Mouse (Mus musculus) urinary bladder, postnatal 36 days (tissue): ENCODE results near the gene Brap.
"Not testable (repeated sequence)": the region's sequence is repeated elsewhere in the genome, so short reads cannot be mapped to it uniquely, and the experiment has no call there.

ENCODE experiments used
- DNase-seq, 2 experiments: peaks; one replicate each; pipeline ENCODE4 v3.0.0; 2022; ENCODE audit warnings: low spot score in 2 of 2, mixed read lengths in 1 of 2

The Brap gene

DNA sequence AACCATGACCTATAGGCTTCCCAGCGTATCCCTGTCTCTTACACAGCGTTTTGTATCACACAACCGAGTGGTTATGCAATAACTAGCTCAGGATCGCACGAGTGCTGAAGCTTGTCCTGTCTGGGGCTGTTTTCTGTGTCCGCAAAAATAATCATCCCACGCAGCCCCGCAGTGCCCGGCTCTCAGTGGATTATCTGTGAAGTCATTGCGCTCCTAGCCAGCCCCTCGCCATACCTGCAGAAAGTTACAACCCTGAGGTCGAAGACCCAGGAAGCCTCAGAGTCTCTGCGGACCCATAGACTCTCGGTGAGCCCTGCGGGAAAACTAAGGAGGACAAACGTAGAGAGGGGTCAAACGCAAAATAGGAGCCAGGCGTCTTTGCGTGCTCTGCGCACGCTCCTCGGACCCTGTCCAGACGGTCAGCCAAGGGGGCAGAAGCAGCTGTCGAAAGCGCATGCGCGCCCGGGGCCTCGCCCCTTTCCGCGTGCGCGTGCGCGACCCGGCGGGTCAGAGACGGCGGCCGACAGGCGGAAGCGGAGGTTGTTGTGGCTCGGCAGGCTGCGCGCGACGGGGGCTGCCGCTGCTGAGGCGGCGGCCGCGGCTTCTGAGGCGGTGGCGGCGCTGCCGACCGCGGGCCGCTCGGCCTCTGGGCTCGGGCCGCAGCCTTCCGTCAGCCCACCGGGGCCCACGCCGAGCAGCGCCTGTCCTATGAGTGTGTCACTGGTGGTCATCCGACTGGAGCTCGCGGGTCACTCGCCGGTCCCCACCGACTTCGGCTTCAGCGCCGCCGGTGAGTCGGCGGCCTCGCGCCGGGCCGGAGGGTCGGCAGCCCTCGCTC is at the start of gene Brap, which contains the start of gene Acad10:
Gene Brap, plus strand, starts transcription at position 505 of the 838 bp plus-strand sequence.
Gene Acad10, minus strand, starts transcription at position 456 of the 838 bp plus-strand sequence.
- peak; percentile 90 to 93 for DNase-seq

DNA sequence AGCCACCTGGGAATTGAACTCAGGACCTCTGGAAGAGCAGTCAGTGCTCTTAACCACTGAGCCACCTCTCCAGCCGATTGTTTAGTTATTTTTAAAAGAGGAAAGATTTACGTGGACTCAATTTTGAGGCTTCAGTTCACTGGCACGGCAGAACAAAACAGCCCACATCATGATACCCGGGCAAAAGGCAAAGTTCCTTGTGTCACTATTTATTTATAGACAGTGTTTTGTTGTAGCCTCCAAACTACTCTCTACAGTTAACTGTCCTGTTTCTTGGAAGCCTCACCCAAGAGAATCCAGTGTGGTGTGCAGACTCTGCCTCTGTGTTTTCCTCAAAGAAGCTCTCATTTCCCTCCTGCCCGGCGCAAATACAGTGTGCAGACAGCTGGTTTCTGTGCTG is 48.3 kb upstream of the Brap start:
- DNase-seq = no peak

DNA sequence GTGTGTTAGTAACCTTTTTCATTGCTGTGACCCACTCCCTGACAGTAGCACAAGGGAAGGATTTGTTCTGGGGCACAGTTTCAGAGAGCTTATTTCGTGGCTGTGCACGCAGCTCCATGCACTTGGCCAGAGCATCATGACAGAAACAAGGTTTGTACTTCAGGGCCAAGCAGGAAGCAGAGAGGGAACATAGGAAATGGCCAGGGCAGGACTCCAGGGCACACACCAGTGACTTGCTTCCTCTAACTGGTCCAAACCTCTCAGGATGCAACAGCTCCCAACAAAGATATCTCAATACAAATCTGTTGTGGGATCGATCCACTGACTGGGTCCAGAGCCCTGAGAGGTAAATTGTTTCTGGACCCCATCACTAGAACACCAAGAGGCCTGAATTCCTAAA is 45.4 kb upstream of the Brap start:
- DNase-seq = not testable (repeated sequence)

DNA sequence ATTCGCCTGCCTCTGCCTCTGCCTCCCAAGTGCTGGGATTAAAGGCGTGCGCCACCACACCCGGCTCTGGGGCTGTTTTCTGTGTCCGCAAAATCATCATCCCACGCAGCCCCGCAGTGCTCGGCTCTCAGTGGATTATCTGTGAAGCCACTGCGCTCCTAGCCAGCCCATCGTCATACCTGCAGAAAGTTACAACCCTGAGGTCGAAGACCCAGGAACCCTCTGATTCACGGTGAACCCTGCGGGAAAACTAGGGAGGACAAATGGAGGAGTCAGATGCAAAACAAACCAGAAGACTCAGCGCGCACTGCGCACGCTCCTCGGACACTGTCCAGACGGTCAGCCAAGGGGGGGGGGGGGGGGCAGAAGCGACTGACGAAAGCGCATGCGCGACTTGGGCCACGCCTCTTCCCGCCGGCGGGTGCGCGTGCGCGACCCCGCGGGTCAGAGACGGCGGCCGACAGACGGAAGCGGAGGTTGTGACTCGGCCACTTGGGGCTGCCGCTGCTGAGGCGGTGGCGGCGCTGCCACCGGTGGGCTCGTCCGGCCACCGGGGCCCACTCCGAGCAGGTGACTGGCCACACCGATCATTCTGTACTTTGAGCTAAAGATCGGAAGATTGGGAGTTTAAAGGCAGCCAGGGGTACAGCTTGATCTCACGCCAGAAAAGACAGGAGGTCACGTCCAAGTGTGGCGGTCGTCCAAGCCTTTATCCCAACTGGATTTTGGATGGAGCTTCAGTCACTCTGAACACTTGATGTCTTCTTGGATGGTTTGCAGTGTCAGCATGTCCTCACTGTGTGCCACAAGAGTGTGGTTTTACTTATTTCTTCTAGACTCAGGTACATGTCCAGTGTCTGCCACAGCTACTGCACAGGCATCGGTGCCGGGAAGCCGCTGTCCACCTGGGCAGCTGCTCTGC is 41.5 kb upstream of the Brap start, which contains the start of gene Acad12:
Gene Acad12, minus strand, starts transcription at position 347 of the 922 bp plus-strand sequence.
- peak; percentile 72 to 86 for DNase-seq

DNA sequence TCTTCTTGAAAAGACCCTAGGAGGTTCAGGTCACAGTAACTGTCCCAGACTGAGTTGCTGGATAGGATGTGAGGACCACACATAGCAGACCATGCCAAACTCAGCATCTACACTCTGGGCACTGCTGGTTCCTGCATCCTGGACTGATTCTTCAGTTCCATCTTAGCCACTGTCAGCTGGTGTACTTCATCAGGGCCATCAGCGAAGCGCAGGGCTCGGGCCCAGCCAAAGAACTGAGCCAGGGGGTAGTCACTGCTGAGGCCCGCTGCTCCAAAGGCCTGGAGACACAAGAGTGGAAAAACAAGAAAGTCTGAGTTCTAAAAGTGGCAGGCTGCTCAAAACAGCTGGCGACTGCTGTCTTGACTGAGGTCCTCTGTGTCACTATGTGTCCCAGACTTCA is 39.3 kb upstream of the Brap start:
- no peak for DNase-seq

DNA sequence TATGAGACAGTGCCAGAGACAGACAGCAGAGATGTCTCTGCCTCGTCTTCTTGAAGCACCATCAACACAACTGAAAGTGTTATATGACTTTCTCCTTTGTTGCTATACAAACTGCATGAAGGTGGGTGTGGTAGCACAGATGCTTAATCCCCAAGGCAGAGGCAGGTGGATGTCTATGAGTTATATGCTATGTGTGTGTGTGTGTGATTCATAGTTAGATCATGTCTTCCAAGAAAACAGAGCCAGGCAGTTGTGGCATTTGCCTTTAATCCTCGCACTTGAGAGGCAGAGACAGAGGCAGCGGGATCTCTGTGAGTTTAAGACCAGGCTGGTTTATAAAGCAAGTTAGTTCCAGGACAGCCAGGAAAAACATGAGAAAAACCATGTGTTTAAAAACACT is 37.1 kb upstream of the Brap start:
- no peak for DNase-seq

DNA sequence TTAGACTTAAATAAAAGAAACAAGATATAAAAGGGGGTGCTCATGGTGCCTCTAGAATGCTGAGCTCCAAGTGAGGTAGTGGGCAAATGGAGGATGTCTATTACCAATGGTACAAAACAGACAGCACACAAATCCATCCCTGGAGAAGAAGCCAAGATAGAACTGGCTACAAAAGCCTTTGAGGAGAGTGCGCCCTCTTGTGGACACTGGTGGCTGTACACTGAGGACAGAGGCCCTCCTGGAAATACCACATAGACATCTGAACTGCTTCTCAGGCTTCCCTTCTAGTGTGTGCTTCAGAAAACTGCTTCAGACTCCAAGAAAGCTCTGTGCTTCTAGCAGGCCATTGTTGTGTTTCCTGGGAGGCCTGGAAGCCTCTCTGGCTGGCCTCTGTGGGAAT is 32.5 kb upstream of the Brap start:
- DNase-seq = peak; percentile 52 to 71

DNA sequence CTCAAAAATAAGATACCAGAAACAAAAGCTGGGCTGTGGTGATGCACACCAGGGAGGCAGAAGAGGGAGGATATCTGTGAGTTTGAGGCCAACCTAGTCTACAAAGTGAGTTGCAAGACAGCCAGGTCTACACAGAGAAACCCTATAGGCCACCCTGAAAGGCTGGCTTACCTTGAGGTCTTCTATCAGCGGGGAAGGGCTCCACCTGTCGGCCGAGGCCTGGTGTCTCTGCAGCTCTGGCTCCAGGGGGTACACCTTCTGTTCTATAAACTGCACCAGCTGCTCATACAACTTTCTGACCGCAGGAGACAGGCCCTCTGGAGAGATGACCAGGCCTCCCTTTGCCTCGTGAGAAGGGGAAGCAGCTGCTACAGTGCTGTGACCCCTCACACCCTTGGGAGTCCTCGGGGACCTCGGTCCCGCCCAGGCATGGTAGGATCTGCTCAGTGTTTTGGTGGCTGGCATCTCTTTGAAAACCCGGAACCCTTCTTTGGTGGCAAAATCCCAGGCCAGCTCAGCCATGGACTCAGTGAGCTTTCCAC is 29.2 kb upstream of the Brap start:
- not testable (repeated sequence) for DNase-seq

DNA sequence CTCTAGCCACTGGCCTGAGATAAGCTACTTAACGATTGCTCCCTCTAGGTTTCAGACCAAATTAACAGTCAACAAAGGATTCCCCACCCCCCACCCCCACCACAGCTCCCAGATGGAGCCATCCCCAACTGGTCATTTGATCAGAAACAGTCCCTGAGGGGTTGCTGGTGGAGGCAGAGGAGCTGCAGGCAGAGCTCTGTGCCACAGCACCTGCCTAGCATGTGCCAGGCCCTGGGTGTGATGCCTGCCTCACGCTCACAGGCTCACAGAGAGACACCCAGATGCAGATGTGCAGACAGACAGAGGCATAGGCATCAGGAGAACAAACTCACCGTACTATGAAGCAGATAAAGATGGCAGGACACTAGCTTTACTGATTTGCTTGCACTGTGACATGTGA is 27.6 kb upstream of the Brap start:
- DNase-seq = no peak

DNA sequence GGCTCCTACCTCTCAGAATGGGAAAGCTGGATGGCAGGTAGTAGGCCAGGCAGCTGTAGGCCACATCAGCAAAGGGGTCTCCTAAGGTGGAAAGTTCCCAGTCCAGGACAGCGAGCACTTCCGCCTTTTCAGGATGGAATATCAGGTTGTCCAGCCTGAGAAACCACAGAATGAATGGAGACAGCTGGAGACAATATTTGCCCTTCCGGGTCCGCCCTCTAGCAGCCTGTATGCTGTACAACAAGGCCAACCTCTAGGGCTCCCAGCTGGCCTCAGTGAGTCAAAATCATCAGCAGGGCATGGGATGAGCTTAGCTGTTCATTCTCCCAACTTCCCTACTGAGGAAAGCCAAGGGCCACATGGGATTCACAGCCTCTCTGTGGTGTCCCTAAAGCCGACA is 25.7 kb upstream of the Brap start:
- DNase-seq = no peak

DNA sequence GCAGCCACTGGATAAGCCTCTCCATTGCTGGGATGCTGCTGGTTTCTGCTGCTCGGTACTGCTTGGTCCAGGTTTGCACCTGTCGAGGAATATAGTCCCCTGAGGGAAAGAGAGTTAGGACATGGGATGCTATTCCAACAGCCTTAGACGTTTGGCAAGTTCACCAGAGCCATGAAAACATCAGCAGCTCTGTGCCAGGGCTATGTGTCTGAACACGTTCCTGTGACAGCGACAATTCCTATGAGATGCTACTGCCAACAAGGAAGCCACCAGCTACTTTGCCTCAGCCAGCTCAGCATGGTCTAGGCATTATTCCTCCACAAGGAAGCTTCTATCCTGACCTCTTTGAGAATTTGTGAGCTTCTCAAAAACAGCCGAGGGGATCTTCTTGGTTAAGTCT is 23.1 kb upstream of the Brap start:
- DNase-seq = no peak

DNA sequence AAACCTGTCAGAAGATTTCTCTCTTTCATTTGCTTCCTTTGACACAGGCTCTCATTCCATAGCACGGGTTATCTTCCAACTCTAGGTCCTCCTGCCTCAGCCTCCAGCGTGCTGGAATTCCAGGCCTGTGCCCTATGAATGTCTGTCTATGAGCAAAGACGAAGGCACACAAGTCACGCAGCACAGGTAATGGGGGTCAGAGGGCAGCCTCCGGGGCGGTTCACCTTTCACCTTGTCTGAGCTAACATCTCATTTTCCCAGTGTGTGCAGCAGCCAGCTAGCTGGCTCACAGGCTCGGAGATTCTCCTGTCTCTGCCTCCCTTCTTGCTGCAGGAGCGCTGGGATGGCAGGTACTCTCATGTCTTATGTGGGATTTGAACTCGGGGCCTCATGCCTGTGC is 20.8 kb upstream of the Brap start:
- DNase-seq = no peak

DNA sequence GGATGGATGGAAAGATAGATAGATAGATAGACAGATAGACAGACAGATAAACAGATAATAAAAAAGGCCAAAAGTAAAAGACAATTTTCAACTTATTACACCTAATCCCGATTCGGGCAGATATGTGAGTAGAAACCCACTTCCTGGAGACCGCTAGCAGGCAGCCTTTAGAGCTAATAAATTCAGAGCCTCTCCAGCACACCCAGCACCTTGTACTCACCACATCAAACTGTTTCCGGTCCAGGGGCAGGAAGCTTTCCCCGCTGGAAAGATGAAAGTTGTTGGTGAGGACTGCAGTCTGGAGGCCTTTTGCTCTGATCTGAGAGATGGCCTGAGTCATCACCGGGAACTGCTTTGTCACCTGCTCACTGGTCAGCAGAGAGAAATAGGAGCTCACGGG is 11.2 kb upstream of the Brap start:
- DNase-seq = no peak

DNA sequence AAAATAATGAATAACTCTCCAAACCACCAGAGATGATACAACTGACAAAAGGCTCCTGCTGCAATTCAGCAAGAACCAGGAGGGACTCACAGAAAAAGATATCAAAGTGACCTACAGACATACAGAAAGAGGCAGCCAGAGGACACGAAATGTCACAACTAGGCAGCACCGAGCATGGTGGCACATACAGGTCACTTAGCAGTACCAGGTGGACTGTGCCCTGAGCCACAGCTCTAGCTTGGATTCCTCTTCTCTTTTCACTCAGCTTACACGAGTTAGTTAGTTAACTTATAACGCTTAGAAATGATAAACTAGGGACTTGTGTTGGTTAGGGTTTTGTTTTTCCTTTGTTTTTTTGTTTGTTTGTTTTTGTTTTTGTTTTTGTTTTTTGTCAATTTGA is 5.8 kb upstream of the Brap start:
- no peak for DNase-seq

DNA sequence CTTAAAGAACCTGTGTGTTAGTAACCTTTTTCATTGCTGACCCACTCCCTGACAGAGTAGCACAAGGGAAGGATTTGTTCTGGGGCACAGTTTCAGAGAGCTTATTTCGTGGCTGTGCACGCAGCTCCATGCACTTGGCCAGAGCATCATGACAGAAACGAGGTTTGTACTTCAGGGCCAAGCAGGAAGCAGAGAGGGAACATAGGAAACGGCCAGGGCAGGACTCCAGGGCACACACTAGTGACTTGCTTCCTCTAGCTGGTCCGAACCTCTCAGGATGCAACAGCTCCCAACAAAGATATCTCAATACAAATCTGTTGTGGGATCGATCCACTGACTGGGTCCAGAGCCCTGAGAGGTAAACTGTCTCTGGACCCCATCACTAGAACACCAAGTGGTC is 3.5 kb upstream of the Brap start:
- not testable (repeated sequence) for DNase-seq

DNA sequence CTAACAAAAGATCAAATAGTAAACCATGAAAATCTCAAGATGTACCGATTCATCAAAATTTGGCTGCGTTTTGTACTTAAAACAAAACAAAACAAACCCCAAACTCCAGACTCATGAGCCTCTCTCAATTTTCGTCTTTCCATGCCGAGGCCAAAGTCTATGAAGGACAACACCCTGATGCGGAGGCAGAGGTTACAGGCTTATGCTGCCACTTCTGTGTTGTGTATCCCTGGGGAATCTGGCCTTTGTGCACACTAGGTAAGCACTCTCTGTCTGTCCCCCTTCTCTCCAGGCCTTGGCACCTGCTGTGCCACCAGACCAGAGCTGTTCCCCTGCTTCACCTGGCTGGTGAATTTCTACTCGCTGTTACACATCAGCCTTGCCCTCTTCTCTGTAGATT is 2.7 kb upstream of the Brap start:
- not testable (repeated sequence) for DNase-seq

DNA sequence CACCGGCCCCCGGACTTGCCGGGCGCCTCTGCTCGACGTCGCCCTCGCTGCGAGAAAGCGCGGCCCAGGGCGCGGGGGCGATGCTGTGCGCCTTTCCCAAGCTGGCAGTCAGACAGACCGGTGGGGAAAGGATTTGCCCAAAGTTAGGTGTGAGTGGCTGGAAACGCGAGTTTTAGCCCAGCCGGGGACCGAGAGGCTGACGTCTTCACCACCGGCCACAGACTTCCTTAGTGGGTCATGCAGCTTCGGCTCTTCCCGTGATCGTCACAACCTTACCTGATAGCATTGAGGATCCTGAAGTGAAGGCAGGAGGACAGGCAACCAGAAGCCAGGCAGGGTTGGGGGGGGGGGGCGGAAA is 513 bp downstream of the Brap start:
- peak in 1 of 2 experiments; percentile 19 for DNase-seq

DNA sequence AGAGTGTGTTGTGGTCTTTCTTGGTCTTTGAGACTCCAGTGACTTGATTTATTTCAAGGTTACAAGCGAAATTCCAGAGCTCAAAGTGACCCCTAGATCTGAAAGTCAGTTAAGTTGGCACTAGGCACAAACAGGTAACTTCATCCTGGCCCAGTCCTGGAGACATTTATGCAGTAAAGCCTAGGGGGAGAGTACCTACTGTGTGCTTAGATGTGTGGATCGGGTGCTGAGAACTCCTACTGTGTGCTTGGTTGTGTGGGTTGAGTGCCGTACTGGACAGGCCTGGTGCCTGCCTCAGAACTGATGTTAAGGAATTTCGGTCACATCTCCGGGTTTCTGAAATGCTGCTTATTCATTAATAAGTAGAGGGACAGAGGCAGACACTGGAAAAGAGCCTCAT is 1.1 kb downstream of the Brap start:
- DNase-seq = no peak

DNA sequence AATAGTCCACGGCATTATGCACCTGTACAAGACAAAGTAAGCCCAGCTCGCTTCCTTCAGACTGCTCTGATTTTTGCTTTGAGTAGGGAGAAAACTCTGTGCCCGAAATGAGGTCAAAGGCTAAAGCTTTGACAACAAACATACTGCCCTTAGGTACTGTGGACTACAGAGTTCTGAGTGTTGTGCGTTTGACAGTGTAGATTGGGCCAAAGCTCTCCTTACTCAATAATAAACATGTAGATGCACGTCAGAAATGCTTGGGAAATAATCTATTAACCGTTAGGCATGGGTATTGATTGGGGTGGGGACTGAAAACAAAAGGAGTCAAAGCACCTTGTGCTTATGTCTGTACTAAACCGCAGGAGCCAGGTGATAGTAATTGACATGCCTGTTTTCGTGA is 3.1 kb downstream of the Brap start:
- no peak for DNase-seq

DNA sequence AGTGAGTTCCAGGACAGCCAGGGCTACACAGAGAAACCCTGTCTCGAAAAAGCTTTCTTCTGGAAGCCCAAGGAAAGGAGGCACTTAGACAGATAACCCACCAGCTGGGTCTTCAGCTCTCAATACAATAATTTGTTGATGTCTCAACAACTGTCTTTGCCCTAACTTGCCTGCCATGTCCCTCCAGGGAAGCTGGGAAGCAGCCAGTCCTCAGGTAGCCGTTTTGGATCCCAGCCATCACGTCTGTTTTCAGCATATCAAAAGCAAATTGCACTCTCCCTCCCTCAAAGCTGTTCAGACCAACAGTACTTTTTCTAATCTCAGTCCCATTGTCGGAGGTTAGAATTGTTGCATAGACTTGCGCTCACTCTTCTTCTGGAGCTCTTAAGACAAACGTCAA is 3.7 kb downstream of the Brap start:
- no peak for DNase-seq

DNA sequence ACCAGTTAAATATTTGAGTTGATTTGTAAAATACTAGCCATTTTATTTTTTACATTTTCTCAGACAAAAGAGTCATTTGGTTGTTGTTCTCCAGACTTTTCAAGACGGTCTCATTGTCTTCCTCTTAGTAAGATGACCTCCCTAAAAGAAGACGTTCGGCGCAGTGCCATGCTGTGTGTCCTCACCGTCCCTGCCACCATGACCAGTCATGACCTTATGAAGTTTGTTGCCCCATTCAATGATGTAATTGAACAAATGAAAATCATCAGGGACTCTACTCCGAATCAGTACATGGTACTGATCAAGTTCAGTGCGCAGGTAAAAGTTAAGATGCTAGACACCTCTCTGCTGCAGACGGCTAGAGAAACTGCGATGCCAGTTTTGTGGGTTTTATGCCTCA is 4.6 kb downstream of the Brap start:
- DNase-seq = no peak

DNA sequence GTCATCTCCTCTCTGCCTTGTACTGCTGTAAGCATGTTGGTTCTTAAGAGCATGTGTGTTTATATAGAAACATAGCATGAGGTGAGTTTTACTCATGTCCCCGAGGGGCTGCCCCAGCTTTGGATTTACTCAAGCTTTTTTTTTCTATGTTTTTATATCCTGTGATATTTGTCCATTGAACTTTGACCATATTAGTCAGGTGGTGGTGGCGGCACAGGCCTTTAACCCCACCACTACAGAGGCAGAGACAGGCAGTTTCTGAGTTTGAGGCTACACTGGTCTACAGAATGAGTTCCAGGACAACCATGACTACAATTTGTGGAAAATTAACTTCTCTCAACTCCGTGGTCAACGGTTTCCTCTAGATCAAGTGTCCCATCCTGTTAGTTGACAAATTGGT is 6.7 kb downstream of the Brap start:
- DNase-seq = no peak
